Mouse (Mus musculus) bone marrow macrophage, adult 2 months (primary cell): Measurements from ENCODE around the gene Amt.

Experiments used
- CTCF ChIP-seq: IDR thresholded peaks from 2 replicates; pipeline ENCODE4 v1.5.1; 2012; ENCODE audit warnings: low read depth, mild to moderate bottlenecking, low read length, moderate library complexity
- POLR2A ChIP-seq: IDR thresholded peaks from 2 replicates; pipeline ENCODE4 v1.6.1; 2012; ENCODE audit warnings: mild to moderate bottlenecking, low read depth, low read length, borderline replicate concordance

- no peak for TF ChIP-seq POLR2A
- no peak for TF ChIP-seq CTCF
Measured at GRCm38 (mm10) chr9:108347024-108347423, 50.4 kb downstream of the Amt start.
